Mouse (Mus musculus): ENCODE measurements around the gene Ascc3.

DNA sequence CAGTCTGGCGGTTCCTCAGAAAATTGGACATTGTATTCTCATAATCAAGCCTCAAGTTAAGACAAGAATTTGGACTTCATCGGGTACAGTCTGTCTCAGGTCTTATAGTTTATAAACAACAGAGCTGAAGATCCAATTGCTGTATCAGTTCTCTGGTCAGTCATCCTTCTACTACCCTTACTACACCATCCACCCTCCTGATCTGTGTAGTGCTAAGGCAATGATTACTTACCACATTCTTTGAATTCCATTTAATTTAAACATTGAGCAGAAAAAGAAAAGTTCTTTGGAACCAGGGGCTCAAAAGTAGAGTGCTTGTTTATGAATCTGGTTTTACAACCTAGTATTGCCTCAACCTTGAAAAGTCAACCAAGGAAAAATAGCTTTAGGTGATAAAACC, 213.7 kb downstream of the Ascc3 start:
- TF ChIP-seq CTCF (IDR thresholded peaks at IDR 0.05) (no peak), EP300 (IDR thresholded peaks at IDR 0.05) (no peak)
